ENCODE assay signal across 8 mouse cellular contexts in the genomic region with DNA sequence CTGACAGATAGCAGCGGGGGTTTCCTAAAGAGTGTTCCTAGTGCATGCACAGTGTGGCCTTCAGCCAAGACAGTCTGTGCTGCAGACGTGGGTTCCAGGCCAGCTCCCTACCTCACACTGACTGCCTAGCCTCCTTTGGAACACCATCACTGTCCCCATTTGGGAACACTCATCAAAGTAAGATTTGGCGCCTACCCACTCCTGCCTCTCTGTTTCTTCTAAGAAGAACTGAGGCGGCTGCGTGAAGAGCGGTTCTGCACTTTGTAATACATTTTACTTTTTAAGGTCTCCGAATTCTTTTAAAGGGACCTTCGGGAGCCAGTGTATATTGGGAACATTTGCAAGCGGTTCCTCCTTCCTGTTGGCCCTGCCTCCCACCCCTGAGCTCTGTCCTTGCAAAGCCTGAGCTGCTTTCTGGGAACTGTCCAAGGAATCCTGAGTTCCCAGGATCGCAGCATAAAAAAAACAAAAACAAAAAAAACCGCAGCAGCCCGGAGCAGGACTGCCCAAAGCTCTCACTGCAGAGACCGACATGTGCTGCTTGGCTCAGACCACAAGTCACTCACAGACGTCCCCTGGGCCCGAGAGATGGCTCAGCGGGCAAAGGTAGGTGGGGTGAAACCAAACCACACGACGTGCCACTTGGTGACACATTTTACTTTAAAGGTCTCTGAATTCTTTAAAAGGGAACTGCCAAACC. TPM values are rescaled to one million over a fixed set of nuclear protein-coding genes. Genes with fewer than 3 reads are reported as not detected.
A peak's percentile ranks its signal among the peaks of the same experiment; 100 is the strongest.
DNase-seq lines count a peak whose midpoint lies in the region; ATAC-seq lines count a peak whose summit lies in the region.

No protein-coding gene starts in this region.

- H3K9ac ChIP-seq in forebrain, embryonic 14.5 days (ENCODE audit: low read length) = no peak overlapping the region
- no peak overlapping the region for H3K9ac ChIP-seq in forebrain, embryonic 11.5 days (ENCODE audit: low read length)
- H3K9ac ChIP-seq in heart, embryonic 12.5 days = no peak overlapping the region

- peak; percentile 57 for DNase-seq in forebrain, embryonic 14.5 days (ENCODE audit: low spot score)
- no peak for DNase-seq in forebrain, embryonic 11.5 days (ENCODE audit: low spot score)
- peak; percentile 34 to 44 for DNase-seq in spleen, adult 18-20 months
- DNase-seq in spleen, postnatal 14 days (ENCODE audit: low spot score in 2 of 2) = no peak
- DNase-seq in kidney, postnatal 4 days = peak; percentile 54 to 67
- DNase-seq in splenic B cell, adult 2 months (ENCODE audit: low read depth, low spot score) = peak; percentile 73
- DNase-seq in hindbrain, embryonic 10.5 days (ENCODE audit: low spot score) = no peak

- ATAC-seq in forebrain, embryonic 14.5 days = no peak
- no peak for ATAC-seq in forebrain, embryonic 11.5 days (replicated peaks; ENCODE audit: low FRiP score)
- ATAC-seq in heart, embryonic 12.5 days (ENCODE audit: insufficient number of reproducible peaks, low FRiP score) = no peak

- no peak overlapping the region for H3K4me2 ChIP-seq in forebrain, embryonic 14.5 days (ENCODE audit: low read length)
- no peak overlapping the region for H3K4me2 ChIP-seq in forebrain, embryonic 11.5 days (ENCODE audit: low read depth, low read length, severe bottlenecking)
- peak overlapping the region; percentile 44; the same call in 1 of the 2 replicates for H3K4me2 ChIP-seq in heart, embryonic 12.5 days

- H3K27ac ChIP-seq in forebrain, embryonic 14.5 days (ENCODE audit: low read depth, low read length) = no peak overlapping the region
- no peak overlapping the region for H3K27ac ChIP-seq in forebrain, embryonic 11.5 days (ENCODE audit: low read depth, low read length)
- H3K27ac ChIP-seq in heart, embryonic 12.5 days (ENCODE audit: poor library complexity, severe bottlenecking) = peak overlapping the region; percentile 3; the same call in 1 of the 2 replicates
- H3K27ac ChIP-seq in hindbrain, embryonic 10.5 days = no peak overlapping the region

- no peaks in the 10 kb centered on the region for H3K9me3 ChIP-seq in forebrain, embryonic 14.5 days (replicated peaks; ENCODE audit: control insufficient read depth, low read length)
- no peaks in the 10 kb centered on the region for H3K9me3 ChIP-seq in forebrain, embryonic 11.5 days (ENCODE audit: control insufficient read depth, low read length)
- H3K9me3 ChIP-seq in heart, embryonic 12.5 days (replicated peaks) = no peaks in the 10 kb centered on the region
- no peaks in the 10 kb centered on the region for H3K9me3 ChIP-seq in hindbrain, embryonic 10.5 days

- WGBS in forebrain, embryonic 14.5 days = 49% methylated on average over 18 of the region's 18 CpGs
- WGBS in forebrain, embryonic 11.5 days = 53% methylated on average over 18 of the region's 18 CpGs
- WGBS in heart, embryonic 12.5 days = 27% methylated on average over 18 of the region's 18 CpGs
- 46% methylated on average over 18 of the region's 18 CpGs for WGBS in hindbrain, embryonic 10.5 days

- peaks cover 3% of the 10 kb centered on the region; the same call in 1 of the 2 replicates for H3K4me1 ChIP-seq in forebrain, embryonic 14.5 days (ENCODE audit: control insufficient read depth, insufficient read depth, low read length)
- H3K4me1 ChIP-seq in forebrain, embryonic 11.5 days (replicated peaks; ENCODE audit: control insufficient read depth, insufficient read depth, low read length) = 0 out of 2 replicates have a peak, but pooled peaks cover 6% of the 10 kb centered on the region
- H3K4me1 ChIP-seq in heart, embryonic 12.5 days (replicated peaks) = peaks cover 65% of the 10 kb centered on the region
- H3K4me1 ChIP-seq in hindbrain, embryonic 10.5 days (replicated peaks) = peaks cover 48% of the 10 kb centered on the region

- H3K4me3 ChIP-seq in forebrain, embryonic 14.5 days (ENCODE audit: low read depth, low read length) = no peak overlapping the region
- H3K4me3 ChIP-seq in forebrain, embryonic 11.5 days (ENCODE audit: low read depth, low read length) = no peak overlapping the region
- H3K4me3 ChIP-seq in heart, embryonic 12.5 days = no peak overlapping the region
- H3K4me3 ChIP-seq in hindbrain, embryonic 10.5 days = no peak overlapping the region

- H3K27me3 ChIP-seq in forebrain, embryonic 14.5 days (replicated peaks; ENCODE audit: control insufficient read depth, insufficient read depth, low read length) = no peaks in the 10 kb centered on the region
- H3K27me3 ChIP-seq in forebrain, embryonic 11.5 days (ENCODE audit: control insufficient read depth, insufficient read depth, low read length) = peaks cover 3% of the 10 kb centered on the region; the same call in 1 of the 2 replicates
- no peaks in the 10 kb centered on the region for H3K27me3 ChIP-seq in heart, embryonic 12.5 days (replicated peaks)
- no peaks in the 10 kb centered on the region for H3K27me3 ChIP-seq in splenic B cell, adult 2 months (ENCODE audit: control insufficient read depth, insufficient read depth, low read length, poor library complexity, severe bottlenecking)
- peaks cover 58% of the 10 kb centered on the region for H3K27me3 ChIP-seq in hindbrain, embryonic 10.5 days (ENCODE audit: insufficient read depth, poor library complexity, severe bottlenecking)

- no peaks in the 10 kb centered on the region for H3K36me3 ChIP-seq in forebrain, embryonic 14.5 days (ENCODE audit: control insufficient read depth, insufficient read depth, low read length)
- no peaks in the 10 kb centered on the region for H3K36me3 ChIP-seq in forebrain, embryonic 11.5 days (ENCODE audit: control insufficient read depth, insufficient read depth, low read length)
- H3K36me3 ChIP-seq in heart, embryonic 12.5 days = no peaks in the 10 kb centered on the region
- no peaks in the 10 kb centered on the region for H3K36me3 ChIP-seq in splenic B cell, adult 2 months (ENCODE audit: control insufficient read depth, insufficient read depth, low read length, poor library complexity, severe bottlenecking)
- no peaks in the 10 kb centered on the region for H3K36me3 ChIP-seq in hindbrain, embryonic 10.5 days

RNA-seq across cellular contexts. Expression of gene Tmem51, which starts 6.4 kb away (rescaled TPM):
- polyA plus RNA-seq in forebrain, embryonic 14.5 days (2014; fragmentation: Nextera tagmentation; extraction: Ambion mirVana) = 6.2 and 6.5 TPM in 2 replicates
- 6.3 and 8.9 TPM in 2 replicates for polyA plus RNA-seq in forebrain, embryonic 11.5 days (2014; fragmentation: Nextera tagmentation; extraction: Ambion mirVana)
- 28.3 and 29.6 TPM in 2 replicates for polyA plus RNA-seq in heart, embryonic 12.5 days (2016; fragmentation: Nextera tagmentation; extraction: Ambion mirVana)
- 9.2 and 12.1 TPM in 2 replicates for polyA plus RNA-seq in hindbrain, embryonic 10.5 days (2016; fragmentation: Nextera tagmentation; extraction: Ambion mirVana)

Comparison
In these comparisons a context has a peak if more than half of its experiments do, and no peak if none do; other contexts are left out.
1. DNase-seq: peak in forebrain, embryonic 14.5 days (single experiment), spleen, adult 18-20 months (2 of 2), kidney, postnatal 4 days (2 of 2) and splenic B cell, adult 2 months (single experiment); none in forebrain, embryonic 11.5 days (single experiment), spleen, postnatal 14 days (0 of 2) and hindbrain, embryonic 10.5 days (single experiment).